Mouse (Mus musculus): ENCODE measurements around the gene Foxa3. TPM values are rescaled to one million over a fixed set of nuclear protein-coding genes. Genes with fewer than 3 reads are reported as not detected.

Foxa3 gene
- total and polyA plus RNA-seq, 3 experiments = not detected

DNA sequence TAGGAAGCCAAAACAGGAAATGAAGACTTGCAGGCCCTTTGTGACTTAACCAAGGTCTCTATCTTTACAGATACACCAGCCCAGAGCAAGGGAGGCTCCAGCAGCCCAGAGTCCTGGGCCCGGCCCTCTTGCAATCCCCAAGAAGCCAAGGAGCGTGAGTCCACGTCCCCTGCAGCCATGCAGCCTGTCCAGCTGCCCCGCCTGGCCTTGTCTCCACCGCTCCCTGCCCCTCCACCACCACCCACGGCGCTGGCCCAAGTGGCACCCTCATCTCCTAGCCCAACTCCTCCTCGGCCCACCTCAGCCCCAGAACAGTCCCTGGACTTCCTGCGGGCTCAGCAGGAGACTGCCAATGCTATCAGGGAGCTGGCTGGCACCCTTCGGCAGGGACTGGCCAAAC is 22.9 kb downstream of the Foxa3 start:
- Histone ChIP-seq H3K9me3 (replicated peaks) (no peaks in the 10 kb centered on the region), H3K4me1 (ENCODE audit: insufficient read depth, low read depth, low read length) (peaks cover 44% of the 10 kb centered on the region), H3K36me3 (replicated peaks) (peaks cover 42% of the 10 kb centered on the region), H3K4me3 (ENCODE audit: low read depth, low read length) (no peak overlapping the region), H3K27me3 (ENCODE audit: insufficient read depth, low read length) (no peaks in the 10 kb centered on the region)
- DNase-seq (ENCODE audit: low spot score) (no peak), ATAC-seq (ENCODE audit: extremely low read depth, insufficient number of reproducible peaks, low FRiP score, poor library complexity, severe bottlenecking) (no peak)
- TF ChIP-seq POLR2AphosphoS5 (IDR thresholded peaks at IDR 0.05; ENCODE audit: insufficient replicate concordance, low read depth, low read length) = no peak
- no peak for TF ChIP-seq TAL1 (conservative IDR thresholded peaks at IDR 0.05; ENCODE audit: low read depth, low read length)
- TF ChIP-seq GATA1 (IDR thresholded peaks at IDR 0.05; ENCODE audit: borderline replicate concordance, low read length) = no peak
- no peak for TF ChIP-seq GATA2 (IDR thresholded peaks at IDR 0.05; ENCODE audit: borderline replicate concordance, low read depth, low read length)
- no peak for TF ChIP-seq CTCF (IDR thresholded peaks at IDR 0.05; ENCODE audit: low read depth, low read length)

DNA sequence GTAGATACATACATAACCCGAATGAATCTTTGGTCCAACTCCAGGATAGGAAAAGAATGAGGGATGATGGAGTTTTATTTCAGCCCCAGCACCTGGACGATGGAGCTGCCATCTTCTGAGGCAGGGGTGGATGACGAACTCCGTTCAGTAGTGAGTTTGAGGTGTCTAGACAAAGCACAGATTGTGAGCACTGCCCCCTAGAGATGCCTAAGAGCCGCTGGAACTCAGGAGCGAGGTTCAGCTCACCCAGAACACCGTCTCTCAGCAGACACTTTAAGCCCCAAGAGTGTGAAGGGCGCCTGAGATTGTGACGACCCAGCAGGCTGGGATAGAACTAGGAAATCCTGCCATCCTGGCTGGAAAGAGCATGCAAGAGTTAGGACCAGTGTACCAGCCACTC is 24.5 kb downstream of the Foxa3 start:
- H3K9me3 ChIP-seq (replicated peaks) = no peaks in the 10 kb centered on the region
- peaks cover 38% of the 10 kb centered on the region for H3K36me3 ChIP-seq (replicated peaks)
- no peak for DNase-seq (ENCODE audit: low spot score)
- H3K4me1 ChIP-seq (ENCODE audit: insufficient read depth, low read depth, low read length) = peaks cover 35% of the 10 kb centered on the region
- H3K27me3 ChIP-seq (ENCODE audit: insufficient read depth, low read length) = no peaks in the 10 kb centered on the region
- ATAC-seq (ENCODE audit: extremely low read depth, insufficient number of reproducible peaks, low FRiP score, poor library complexity, severe bottlenecking) = no peak
- TF ChIP-seq GATA1 (IDR thresholded peaks at IDR 0.05; ENCODE audit: borderline replicate concordance, low read length) = no peak
- no peak for TF ChIP-seq GATA2 (IDR thresholded peaks at IDR 0.05; ENCODE audit: borderline replicate concordance, low read depth, low read length)
- H3K4me3 ChIP-seq (ENCODE audit: low read depth, low read length) = no peak overlapping the region

GRCm38 (mm10) chr7:18993036-18993435 is 30.3 kb downstream of the Foxa3 start:
- DNase-seq (ENCODE audit: low spot score) (no peak), ATAC-seq (ENCODE audit: extremely low read depth, insufficient number of reproducible peaks, low FRiP score, poor library complexity, severe bottlenecking) (no peak)
- TF ChIP-seq GATA2 (IDR thresholded peaks at IDR 0.05; ENCODE audit: borderline replicate concordance, low read depth, low read length) (no peak), TAL1 (conservative IDR thresholded peaks at IDR 0.05; ENCODE audit: low read depth, low read length) (no peak), POLR2AphosphoS5 (IDR thresholded peaks at IDR 0.05; ENCODE audit: insufficient replicate concordance, low read depth, low read length) (no peak), GATA1 (IDR thresholded peaks at IDR 0.05; ENCODE audit: borderline replicate concordance, low read length) (no peak), CTCF (IDR thresholded peaks at IDR 0.05; ENCODE audit: low read depth, low read length) (no peak)
- no peak overlapping the region for H3K4me3 ChIP-seq (ENCODE audit: low read depth, low read length)
- peaks cover 26% of the 10 kb centered on the region for H3K4me1 ChIP-seq (ENCODE audit: insufficient read depth, low read depth, low read length)
- H3K27me3 ChIP-seq (ENCODE audit: insufficient read depth, low read length) = 0 out of 2 replicates have a peak, but pooled peaks cover 11% of the 10 kb centered on the region
- H3K36me3 ChIP-seq (replicated peaks) = peaks cover 35% of the 10 kb centered on the region
- peaks cover 7% of the 10 kb centered on the region for H3K9me3 ChIP-seq (replicated peaks)

GRCm38 (mm10) chr7:18992294-18992675 is 31.1 kb downstream of the Foxa3 start:
- DNase-seq (ENCODE audit: low spot score) (no peak), ATAC-seq (ENCODE audit: extremely low read depth, insufficient number of reproducible peaks, low FRiP score, poor library complexity, severe bottlenecking) (no peak)
- Histone ChIP-seq H3K27me3 (ENCODE audit: insufficient read depth, low read length) (peaks cover 18% of the 10 kb centered on the region; the same call in 1 of the 2 replicates), H3K9me3 (replicated peaks) (peaks cover 7% of the 10 kb centered on the region), H3K4me3 (ENCODE audit: low read depth, low read length) (peak overlapping the region; percentile 72; the same call in 1 of the 2 replicates), H3K36me3 (replicated peaks) (peaks cover 29% of the 10 kb centered on the region), H3K4me1 (ENCODE audit: insufficient read depth, low read depth, low read length) (peaks cover 27% of the 10 kb centered on the region)
- TF ChIP-seq CTCF (IDR thresholded peaks at IDR 0.05; ENCODE audit: low read depth, low read length) = no peak
- no peak for TF ChIP-seq GATA1 (IDR thresholded peaks at IDR 0.05; ENCODE audit: borderline replicate concordance, low read length)
- TF ChIP-seq GATA2 (IDR thresholded peaks at IDR 0.05; ENCODE audit: borderline replicate concordance, low read depth, low read length) = no peak
- no peak for TF ChIP-seq POLR2AphosphoS5 (IDR thresholded peaks at IDR 0.05; ENCODE audit: insufficient replicate concordance, low read depth, low read length)
- TF ChIP-seq TAL1 (conservative IDR thresholded peaks at IDR 0.05; ENCODE audit: low read depth, low read length) = no peak

- TF ChIP-seq GATA1 (IDR thresholded peaks at IDR 0.05; ENCODE audit: borderline replicate concordance, low read length) (no peak), POLR2AphosphoS5 (IDR thresholded peaks at IDR 0.05; ENCODE audit: insufficient replicate concordance, low read depth, low read length) (no peak), TAL1 (conservative IDR thresholded peaks at IDR 0.05; ENCODE audit: low read depth, low read length) (no peak), CTCF (IDR thresholded peaks at IDR 0.05; ENCODE audit: low read depth, low read length) (no peak), GATA2 (IDR thresholded peaks at IDR 0.05; ENCODE audit: borderline replicate concordance, low read depth, low read length) (no peak)
- Histone ChIP-seq H3K27me3 (ENCODE audit: insufficient read depth, low read length) (peaks cover 18% of the 10 kb centered on the region; the same call in 1 of the 2 replicates), H3K4me1 (ENCODE audit: insufficient read depth, low read depth, low read length) (peaks cover 29% of the 10 kb centered on the region), H3K4me3 (ENCODE audit: low read depth, low read length) (peak overlapping the region; percentile 72), H3K36me3 (replicated peaks) (peaks cover 29% of the 10 kb centered on the region), H3K9me3 (replicated peaks) (peaks cover 7% of the 10 kb centered on the region)
- ATAC-seq (ENCODE audit: extremely low read depth, insufficient number of reproducible peaks, low FRiP score, poor library complexity, severe bottlenecking) (no peak), DNase-seq (ENCODE audit: low spot score) (no peak)
Measured at GRCm38 (mm10) chr7:18991660-18992293, 31.6 kb downstream of the Foxa3 start.

DNA sequence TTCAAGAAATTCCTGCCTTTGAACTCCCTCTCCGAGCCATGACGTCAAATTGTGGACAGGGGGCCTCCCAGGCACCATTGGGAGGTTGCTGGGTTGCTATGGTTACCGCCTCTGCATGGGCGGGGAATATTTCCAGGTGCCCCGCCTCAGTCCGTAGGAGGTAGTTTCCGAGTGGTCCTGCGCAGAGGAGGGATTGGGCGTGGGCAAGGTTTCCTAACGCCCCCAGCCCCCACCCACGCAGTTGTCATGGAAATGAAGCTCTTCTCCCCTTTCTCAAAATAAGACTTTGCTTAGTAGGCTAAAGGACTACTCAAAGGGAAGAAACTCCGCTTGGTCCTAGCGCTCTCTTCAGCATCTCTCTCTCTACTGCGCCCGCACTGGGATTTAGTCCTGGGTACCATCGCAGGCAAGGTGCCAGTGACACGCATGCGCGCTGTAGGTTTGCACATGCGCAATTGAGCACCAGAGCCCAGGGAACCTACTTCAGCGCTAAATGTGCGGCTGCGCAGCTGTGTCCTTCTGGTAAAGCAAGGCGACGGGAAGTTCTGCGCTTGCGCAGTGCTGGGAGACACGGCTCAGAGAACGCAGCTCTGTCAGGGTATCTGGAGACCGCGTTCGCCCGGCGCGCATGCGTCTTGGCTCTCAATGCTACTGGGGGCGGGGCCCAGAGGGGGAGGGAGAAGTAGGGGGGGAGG is 32.6 kb downstream of the Foxa3 start, which contains the start of gene Mypop:
Gene Mypop (plus strand): TSS at position 645 of the 695 bp plus-strand sequence.
- ATAC-seq (ENCODE audit: extremely low read depth, insufficient number of reproducible peaks, low FRiP score, poor library complexity, severe bottlenecking) = peak; percentile 96
- peak; percentile 95 for DNase-seq (ENCODE audit: low spot score)
- Histone ChIP-seq H3K4me1 (ENCODE audit: insufficient read depth, low read depth, low read length) (peaks cover 29% of the 10 kb centered on the region), H3K4me3 (ENCODE audit: low read depth, low read length) (peak within 1 kb of the TSS; percentile 72), H3K27me3 (ENCODE audit: insufficient read depth, low read length) (peaks cover 18% of the 10 kb centered on the region; the same call in 1 of the 2 replicates), H3K9me3 (replicated peaks) (peaks cover 7% of the 10 kb centered on the region), H3K36me3 (replicated peaks) (peaks cover 23% of the 10 kb centered on the region)
- TF ChIP-seq POLR2AphosphoS5 (IDR thresholded peaks at IDR 0.05; ENCODE audit: insufficient replicate concordance, low read depth, low read length) = no peak
- TF ChIP-seq GATA1 (IDR thresholded peaks at IDR 0.05; ENCODE audit: borderline replicate concordance, low read length) = no peak
- no peak for TF ChIP-seq TAL1 (conservative IDR thresholded peaks at IDR 0.05; ENCODE audit: low read depth, low read length)
- no peak for TF ChIP-seq GATA2 (IDR thresholded peaks at IDR 0.05; ENCODE audit: borderline replicate concordance, low read depth, low read length)
- TF ChIP-seq CTCF (IDR thresholded peaks at IDR 0.05; ENCODE audit: low read depth, low read length) = no peak
